Mouse (Mus musculus) hindbrain, embryonic 11.5 days (tissue): ENCODE data around the gene Ttc1. TPM values are rescaled to one million over a fixed set of nuclear protein-coding genes. Genes with fewer than 3 reads are reported as not detected.

Source experiments
- ATAC-seq: fragments of 200-750 bp; cut with Nextera tagmentation; 2 replicates; pipeline ENCODE4 v1.8.0; 2017; ENCODE audit warnings: mild to moderate bottlenecking, moderate TSS enrichment, moderate library complexity; ENCODE audit not compliant: low FRiP score
- DNase-seq: peaks from one replicate; pipeline ENCODE4 v3.0.0-alpha.2; 2015; ENCODE audit warnings: low spot score
- H3K27ac ChIP-seq: fragments of 300-500 bp; sonication (generic); 2 replicates; pipeline ENCODE4 v1.5.1; 2014; ENCODE audit warnings: mild to moderate bottlenecking, low read depth, low read length
- H3K27me3 ChIP-seq: fragments of 300-500 bp; sonication (generic); 2 replicates; pipeline ENCODE4 v1.6.1; 2014; ENCODE audit warnings: mild to moderate bottlenecking, low read length, moderate library complexity, mixed read lengths; ENCODE audit not compliant: control insufficient read depth, insufficient read depth
- H3K36me3 ChIP-seq: fragments of 300-500 bp; sonication (generic); 2 replicates; pipeline ENCODE4 v1.6.1; 2014; ENCODE audit warnings: mild to moderate bottlenecking, low read length, moderate library complexity, mixed read lengths; ENCODE audit not compliant: control insufficient read depth, insufficient read depth
- H3K4me1 ChIP-seq: fragments of 300-500 bp; sonication (generic); replicated peaks from 2 replicates; pipeline ENCODE4 v1.6.1; 2014; ENCODE audit warnings: low read length, mixed read lengths; ENCODE audit not compliant: control insufficient read depth, insufficient read depth
- H3K4me2 ChIP-seq: fragments of 300-500 bp; sonication (generic); replicated peaks from 2 replicates; pipeline ENCODE4 v1.6.1; 2014; ENCODE audit warnings: mild to moderate bottlenecking, low read depth, low read length
- H3K4me3 ChIP-seq: fragments of 300-500 bp; sonication (generic); 2 replicates; pipeline ENCODE4 v1.5.1; 2014; ENCODE audit warnings: low read depth, low read length
- H3K9ac ChIP-seq: fragments of 300-500 bp; sonication (generic); 2 replicates; pipeline ENCODE4 v1.6.1; 2014; ENCODE audit warnings: low read depth, low read length
- H3K9me3 ChIP-seq: fragments of 300-500 bp; sonication (generic); 2 replicates; pipeline ENCODE4 v1.6.1; 2016; ENCODE audit warnings: low read length; ENCODE audit not compliant: control insufficient read depth
- WGBS: fragments of 180-500 bp; shearing (Covaris S2); extraction: QIAGEN DNeasy Blood & Tissue Kit; methylation state at CpG from one replicate; pipeline ENCODE4 v1.1.7; 2014; 5-methylcytosine and 5-hydroxymethylcytosine counted together
- polyA plus RNA-seq: library from polyadenylated mRNA; unstranded; fragments of >200 nt; fragmentation: Nextera tagmentation; extraction: Ambion mirVana; gene quantifications from 2 replicates; pipeline ENCODE4 v1.2.1, GENCODE M21; 2014

Gene Ttc1
- polyA plus RNA-seq, 1 experiment from 2014 or later: 86.2 TPM

DNA sequence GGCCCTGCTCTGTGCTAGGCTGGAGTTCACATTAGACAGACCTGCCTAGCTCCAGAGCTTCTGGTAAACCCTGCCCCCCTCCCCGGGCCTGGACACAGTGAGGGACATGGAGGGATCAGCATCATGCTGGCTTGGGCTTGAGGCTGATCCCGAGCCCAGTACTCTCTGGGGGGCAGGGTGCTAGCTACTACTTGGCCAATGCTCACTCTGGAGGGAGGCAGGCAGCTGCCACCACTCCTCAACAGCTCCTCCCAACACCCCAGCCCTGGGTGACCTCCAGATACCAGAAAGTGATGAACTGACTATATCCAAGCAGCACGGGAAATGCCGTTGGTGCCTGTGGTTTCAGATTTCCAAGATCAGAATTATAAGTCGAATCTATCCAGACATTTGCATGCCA is 25.9 kb upstream of the Ttc1 start:
- no peak for ATAC-seq
- H3K27ac ChIP-seq: no peak overlapping the region
- no peak overlapping the region for H3K4me3 ChIP-seq
- peaks cover 8% of the 10 kb centered on the region for H3K27me3 ChIP-seq
- no peak overlapping the region for H3K4me2 ChIP-seq
- no peaks in the 10 kb centered on the region for H3K9me3 ChIP-seq
- no peak for DNase-seq
- WGBS: 51% methylated on average over 5 of the region's 5 CpGs
- H3K4me1 ChIP-seq: 0 out of 2 replicates have a peak, but pooled peaks cover 4% of the 10 kb centered on the region
- H3K9ac ChIP-seq: no peak overlapping the region
- no peaks in the 10 kb centered on the region for H3K36me3 ChIP-seq

DNA sequence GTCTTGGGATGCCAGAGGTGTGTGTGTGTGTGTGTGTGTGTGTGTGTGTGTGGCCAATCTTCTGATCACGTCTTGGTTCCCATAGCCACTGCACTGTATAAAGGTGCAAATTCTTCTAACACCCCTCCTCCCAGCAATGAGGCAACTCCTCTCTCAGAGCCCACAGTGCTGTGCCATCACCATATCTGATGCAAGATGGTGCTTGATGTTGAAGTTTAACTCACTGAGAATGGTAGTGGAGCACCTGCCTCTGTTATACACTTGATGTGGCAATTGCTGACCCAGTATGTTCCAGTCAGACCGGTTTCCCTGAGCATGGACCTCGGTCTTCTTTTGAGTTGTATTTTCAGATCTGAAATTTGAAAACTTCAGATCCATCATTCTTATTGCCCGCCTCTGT is 22.3 kb upstream of the Ttc1 start:
- H3K4me2 ChIP-seq: no peak overlapping the region
- DNase-seq (no peak), ATAC-seq (no peak)
- no peak overlapping the region for H3K27ac ChIP-seq
- H3K4me3 ChIP-seq: no peak overlapping the region
- H3K27me3 ChIP-seq: peaks cover 2% of the 10 kb centered on the region; the same call in 1 of the 2 replicates
- H3K36me3 ChIP-seq: no peaks in the 10 kb centered on the region
- no peak overlapping the region for H3K9ac ChIP-seq
- H3K4me1 ChIP-seq: no peaks in the 10 kb centered on the region
- no peaks in the 10 kb centered on the region for H3K9me3 ChIP-seq
- 81% methylated on average over 4 of the region's 4 CpGs for WGBS

DNA sequence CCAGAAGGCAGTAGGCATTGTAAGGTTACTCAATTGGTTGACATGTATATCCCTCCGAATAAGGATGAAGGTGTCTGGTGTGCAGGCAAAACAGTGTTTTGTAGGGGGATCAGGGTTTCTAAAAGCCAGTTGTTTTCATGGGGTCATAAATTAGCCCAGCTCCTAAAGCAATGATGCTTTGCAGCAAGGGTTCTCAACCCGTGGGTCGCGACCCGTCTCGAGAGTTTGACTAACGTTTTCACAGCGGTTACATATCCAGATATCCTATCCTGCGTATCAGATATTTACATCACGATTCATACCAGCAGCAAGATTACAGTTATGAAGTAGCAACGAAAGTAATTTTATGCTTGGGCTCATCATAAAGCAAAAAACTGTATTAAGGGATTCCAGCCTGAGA is 19.9 kb upstream of the Ttc1 start:
- H3K36me3 ChIP-seq: no peaks in the 10 kb centered on the region
- H3K27ac ChIP-seq: no peak overlapping the region
- DNase-seq: no peak
- H3K4me3 ChIP-seq: no peak overlapping the region
- no peak overlapping the region for H3K9ac ChIP-seq
- H3K4me2 ChIP-seq: no peak overlapping the region
- 70% methylated on average over 11 of the region's 11 CpGs for WGBS
- no peaks in the 10 kb centered on the region for H3K27me3 ChIP-seq
- ATAC-seq: no peak
- H3K4me1 ChIP-seq: no peaks in the 10 kb centered on the region
- H3K9me3 ChIP-seq: no peaks in the 10 kb centered on the region

DNA sequence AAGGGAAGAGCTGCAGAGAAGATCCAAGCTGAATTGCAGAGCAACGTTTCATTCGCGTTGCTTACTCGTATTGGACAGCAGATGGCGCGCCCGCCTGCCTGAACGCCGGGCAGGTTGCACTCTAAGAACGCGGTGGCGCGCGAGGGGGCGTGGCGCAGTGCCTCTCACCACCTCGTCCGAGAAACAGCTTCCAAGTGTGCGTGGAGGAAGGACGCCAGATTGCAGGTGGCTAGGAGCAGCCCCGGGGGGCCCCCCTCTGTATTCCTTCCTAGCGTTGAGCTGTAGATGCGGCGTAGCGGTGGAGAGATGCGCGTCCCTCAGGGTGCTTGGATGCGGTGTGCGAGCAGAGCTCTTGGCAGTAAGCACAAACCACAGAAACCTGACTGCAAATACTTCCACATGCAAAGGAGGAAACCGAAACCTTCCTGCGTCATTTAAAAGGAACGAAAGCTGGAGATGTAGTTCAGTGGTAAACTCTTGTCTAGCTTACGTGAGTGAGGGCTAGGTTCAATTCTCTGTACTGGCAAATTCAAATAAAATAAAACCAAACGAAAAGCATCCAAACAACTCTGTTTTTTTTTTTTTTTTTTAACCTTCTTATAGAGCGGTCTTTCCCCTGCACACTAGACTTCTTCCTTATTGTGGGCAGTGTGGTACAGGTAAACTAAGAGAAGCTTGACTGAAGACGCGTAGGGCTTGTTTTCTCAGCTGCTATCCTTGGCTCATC is 19.3 kb upstream of the Ttc1 start:
- H3K27me3 ChIP-seq: no peaks in the 10 kb centered on the region
- H3K4me1 ChIP-seq: no peaks in the 10 kb centered on the region
- peak overlapping the region; percentile 33 for H3K4me3 ChIP-seq
- peak; percentile 76; the same call in 1 of the 2 replicates for ATAC-seq
- H3K9ac ChIP-seq: no peak overlapping the region
- 6% methylated on average over 37 of the region's 37 CpGs for WGBS
- no peak overlapping the region for H3K27ac ChIP-seq
- H3K36me3 ChIP-seq: no peaks in the 10 kb centered on the region
- DNase-seq: peak; percentile 90
- H3K9me3 ChIP-seq: no peaks in the 10 kb centered on the region
- H3K4me2 ChIP-seq: peak overlapping the region; percentile 62

- H3K9me3 ChIP-seq: no peaks in the 10 kb centered on the region
- H3K4me2 ChIP-seq: no peak overlapping the region
- no peaks in the 10 kb centered on the region for H3K27me3 ChIP-seq
- 69% methylated on average over 2 of the region's 2 CpGs for WGBS
- H3K27ac ChIP-seq: no peak overlapping the region
- no peaks in the 10 kb centered on the region for H3K4me1 ChIP-seq
- H3K4me3 ChIP-seq: no peak overlapping the region
- DNase-seq: no peak
- no peaks in the 10 kb centered on the region for H3K36me3 ChIP-seq
- no peak overlapping the region for H3K9ac ChIP-seq
- no peak for ATAC-seq
Observed at GRCm38 (mm10) chr11:43758436-43758835, 10.6 kb upstream of the Ttc1 start.

DNA sequence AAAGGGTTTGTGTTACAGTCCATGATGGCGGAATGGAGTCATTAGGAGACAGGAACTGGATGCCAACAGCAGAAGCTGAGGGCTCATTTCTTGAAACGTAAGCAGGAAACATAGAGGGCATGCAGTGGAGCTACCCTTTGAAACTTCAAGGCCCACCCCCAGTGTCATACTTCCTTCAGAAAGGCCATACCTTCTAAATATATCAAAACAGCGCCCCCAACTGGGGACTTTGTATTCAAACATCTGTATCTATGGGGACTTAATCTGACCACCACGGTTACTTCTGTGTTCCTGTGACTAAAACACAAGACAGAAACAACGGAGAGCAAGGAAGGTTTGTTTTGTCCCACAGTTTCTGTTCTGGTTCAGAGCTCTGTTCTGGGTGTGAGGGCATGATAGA is 7.6 kb upstream of the Ttc1 start:
- Histone ChIP-seq H3K4me2 (no peak overlapping the region), H3K4me3 (no peak overlapping the region), H3K4me1 (no peaks in the 10 kb centered on the region), H3K36me3 (no peaks in the 10 kb centered on the region), H3K9ac (no peak overlapping the region), H3K9me3 (no peaks in the 10 kb centered on the region), H3K27ac (no peak overlapping the region), H3K27me3 (no peaks in the 10 kb centered on the region)
- no peak for ATAC-seq
- WGBS: 74% methylated on average over 5 of the region's 5 CpGs
- DNase-seq: no peak

DNA sequence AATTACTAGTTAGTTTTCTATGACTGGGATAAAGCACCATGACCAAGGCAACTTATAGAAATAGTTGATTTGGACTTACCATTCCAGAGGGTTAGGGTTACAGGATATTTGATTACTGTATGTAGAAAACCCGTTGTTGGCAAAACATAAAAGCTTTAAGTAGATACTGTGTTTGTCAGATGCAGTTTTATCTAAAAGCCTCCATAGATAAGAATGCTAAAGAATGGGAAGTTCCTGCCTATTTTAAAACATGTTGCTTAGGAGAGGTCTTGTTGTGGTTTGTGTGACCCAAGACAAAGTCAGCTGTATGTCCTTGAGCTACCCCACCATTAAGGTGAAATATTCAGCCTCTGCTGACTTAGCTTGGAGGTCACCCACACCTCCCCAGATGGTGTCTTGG is 6.8 kb upstream of the Ttc1 start:
- Histone ChIP-seq H3K27ac (no peak overlapping the region), H3K27me3 (no peaks in the 10 kb centered on the region), H3K4me2 (no peak overlapping the region), H3K9ac (no peak overlapping the region), H3K9me3 (no peaks in the 10 kb centered on the region), H3K36me3 (no peaks in the 10 kb centered on the region), H3K4me1 (no peaks in the 10 kb centered on the region), H3K4me3 (no peak overlapping the region)
- WGBS: 89% methylated on average over 1 of the region's 1 CpGs
- DNase-seq (no peak), ATAC-seq (no peak)

DNA sequence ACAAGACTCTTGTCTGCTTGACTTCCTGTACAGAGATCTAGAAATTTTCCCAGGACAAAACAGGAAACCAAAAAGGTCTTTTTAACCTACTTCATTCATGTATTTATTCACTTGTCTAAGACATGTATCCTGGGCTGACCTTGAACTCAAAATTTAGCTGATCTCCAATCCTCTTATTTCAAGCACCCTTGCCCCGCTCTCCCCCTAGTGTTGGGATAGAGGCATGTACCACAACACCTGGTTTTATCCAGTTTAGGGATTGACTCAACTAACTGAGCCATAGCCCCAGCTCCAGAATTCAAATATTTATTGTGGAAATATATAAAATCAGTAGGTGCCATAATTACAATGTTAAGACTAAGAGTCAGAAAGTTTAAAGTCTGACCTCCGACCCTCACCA is 3.7 kb upstream of the Ttc1 start:
- H3K36me3 ChIP-seq: no peaks in the 10 kb centered on the region
- no peak overlapping the region for H3K9ac ChIP-seq
- WGBS: 76% methylated on average over 2 of the region's 2 CpGs
- H3K27ac ChIP-seq: no peak overlapping the region
- H3K4me2 ChIP-seq: no peak overlapping the region
- no peak for ATAC-seq
- H3K27me3 ChIP-seq: no peaks in the 10 kb centered on the region
- no peaks in the 10 kb centered on the region for H3K9me3 ChIP-seq
- no peak overlapping the region for H3K4me3 ChIP-seq
- no peak for DNase-seq
- no peaks in the 10 kb centered on the region for H3K4me1 ChIP-seq

DNA sequence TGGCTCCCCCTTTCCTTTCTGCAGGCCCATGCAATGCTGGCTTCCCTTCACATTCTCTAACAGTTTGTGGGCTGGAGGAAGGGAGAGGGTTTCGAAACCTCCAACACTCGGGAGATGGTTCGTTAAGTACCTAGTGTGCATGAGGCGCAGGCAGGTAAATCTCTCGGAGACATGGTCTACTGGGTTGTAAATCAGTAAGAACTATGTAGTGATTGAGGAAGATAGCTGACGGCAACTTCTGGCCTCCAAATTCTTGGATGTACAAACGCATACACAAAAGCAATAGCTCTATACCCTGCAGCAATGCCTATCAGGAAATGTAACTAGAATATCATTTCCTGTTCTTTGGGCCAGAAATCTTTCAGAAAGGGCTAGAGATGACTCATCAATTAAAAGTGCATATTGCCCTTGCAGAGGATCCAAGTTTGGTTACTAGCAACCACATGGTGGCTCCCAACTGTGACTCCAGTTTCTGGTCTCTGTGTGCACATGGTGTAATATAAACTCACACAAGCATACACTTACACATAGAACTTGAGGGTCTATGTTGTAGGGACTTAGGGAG is 19.0 kb downstream of the Ttc1 start:
- no peak for DNase-seq
- Histone ChIP-seq H3K9me3 (no peaks in the 10 kb centered on the region), H3K4me2 (no peak overlapping the region), H3K4me1 (no peaks in the 10 kb centered on the region), H3K27me3 (no peaks in the 10 kb centered on the region), H3K4me3 (no peak overlapping the region), H3K36me3 (peaks cover 3% of the 10 kb centered on the region), H3K27ac (no peak overlapping the region), H3K9ac (no peak overlapping the region)
- ATAC-seq: no peak
- WGBS: 93% methylated on average over 7 of the region's 7 CpGs
